Mouse (Mus musculus): Measurements from ENCODE around the gene Slc25a30.
"Not testable (repeated sequence)": the region's sequence is repeated elsewhere in the genome, so short reads cannot be mapped to it uniquely, and the experiment has no call there.

Slc25a30 gene

GRCm38 (mm10) chr14:75793110-75793509, 6.3 kb upstream of the Slc25a30 start:
- DNase-seq (ENCODE audit: extremely low read depth, low read depth) = no peak

- no peak for DNase-seq (ENCODE audit: extremely low read depth, low read depth)
Observed at GRCm38 (mm10) chr14:75791372-75791771, 4.5 kb upstream of the Slc25a30 start.

DNA sequence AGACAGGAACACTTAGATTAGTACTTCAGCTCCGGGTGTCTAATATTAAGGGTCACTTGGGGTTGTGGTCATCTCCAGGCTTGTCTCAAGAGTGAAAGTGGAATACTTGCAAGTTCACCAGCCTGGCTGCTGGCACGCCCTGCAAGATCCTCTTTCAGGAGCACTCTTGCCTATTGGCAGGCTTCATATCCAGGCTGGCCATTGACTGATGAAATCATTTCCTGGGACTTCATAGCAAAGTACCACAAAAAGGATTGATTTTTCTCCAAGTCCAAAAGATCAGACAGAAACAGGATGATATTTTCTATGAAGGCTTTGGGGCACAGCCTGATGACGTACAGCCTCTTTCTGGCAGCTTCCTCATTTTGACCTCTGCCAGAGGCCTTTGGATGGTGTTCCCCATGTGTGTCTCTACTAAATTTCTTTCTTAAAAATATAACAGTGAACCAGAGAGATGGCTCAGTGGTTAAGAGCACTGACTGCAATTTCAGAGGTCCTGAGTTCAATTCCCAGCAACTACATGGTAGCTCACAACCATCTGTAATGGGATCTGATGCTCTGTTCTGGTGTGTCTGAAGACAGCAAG, 3.7 kb upstream of the Slc25a30 start:
- DNase-seq (ENCODE audit: extremely low read depth, low read depth) = no peak

DNA sequence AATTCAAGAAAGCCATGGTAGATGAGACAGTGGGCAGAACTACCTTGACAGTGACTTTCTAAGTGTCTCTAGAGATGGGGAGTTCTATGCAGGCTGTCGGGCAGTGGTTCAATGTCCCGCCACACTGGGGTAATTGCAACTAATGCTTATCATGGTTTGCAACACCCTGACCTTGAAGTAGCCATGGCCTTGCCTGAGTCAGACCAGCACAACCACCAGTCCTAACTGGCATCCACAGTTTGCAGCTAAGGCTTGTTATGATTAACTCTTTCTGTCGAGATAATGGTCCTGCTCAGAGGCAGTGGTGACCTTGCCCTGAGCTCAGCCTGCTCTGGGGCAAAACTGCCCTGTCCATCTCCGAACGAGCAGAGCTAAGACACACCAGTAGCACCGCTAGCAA, 2.5 kb upstream of the Slc25a30 start:
- no peak for DNase-seq (ENCODE audit: extremely low read depth, low read depth)

DNA sequence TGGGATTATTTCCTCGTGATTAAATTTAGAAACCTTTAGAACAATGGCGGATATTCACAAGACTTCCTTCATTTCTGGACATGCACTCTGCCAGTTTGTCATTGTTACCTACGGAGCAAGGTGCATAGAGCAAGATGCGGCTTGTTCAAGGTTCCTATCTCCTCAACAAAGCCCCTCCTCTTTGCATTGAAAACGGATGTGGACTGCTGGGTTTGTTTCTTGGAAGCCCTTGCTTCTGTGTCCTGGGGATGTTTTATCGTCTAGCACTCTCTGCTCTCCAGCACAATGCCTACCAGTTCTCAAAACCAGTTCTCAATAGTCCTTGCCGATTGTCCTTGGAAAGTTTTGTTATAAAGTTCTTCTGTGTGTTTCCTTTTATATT, 948 bp upstream of the Slc25a30 start:
- peak; percentile 59 for DNase-seq (ENCODE audit: extremely low read depth, low read depth)

DNA sequence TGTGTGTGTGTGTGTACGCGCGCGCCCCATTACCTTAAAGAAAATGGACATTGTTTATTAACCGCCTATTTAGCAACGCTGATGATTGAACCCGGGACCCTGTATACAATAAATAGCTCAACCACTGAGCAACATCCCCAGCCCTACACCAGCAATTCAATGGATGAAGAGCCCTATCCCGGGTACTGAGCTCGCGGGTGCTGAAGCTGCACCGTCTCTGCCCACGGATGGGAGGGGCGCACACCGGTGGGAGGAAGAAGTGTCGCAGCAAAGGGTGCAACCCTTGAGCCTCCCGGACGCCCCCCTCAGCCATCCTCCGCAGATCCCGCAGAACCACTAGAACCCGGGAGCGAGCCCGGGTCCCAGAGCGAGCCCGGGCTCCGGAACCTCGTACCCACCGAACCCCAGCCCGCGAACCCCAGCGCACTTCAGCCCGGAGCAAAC, 391 bp downstream of the Slc25a30 start:
- DNase-seq (ENCODE audit: extremely low read depth, low read depth) = peak; percentile 35

DNA sequence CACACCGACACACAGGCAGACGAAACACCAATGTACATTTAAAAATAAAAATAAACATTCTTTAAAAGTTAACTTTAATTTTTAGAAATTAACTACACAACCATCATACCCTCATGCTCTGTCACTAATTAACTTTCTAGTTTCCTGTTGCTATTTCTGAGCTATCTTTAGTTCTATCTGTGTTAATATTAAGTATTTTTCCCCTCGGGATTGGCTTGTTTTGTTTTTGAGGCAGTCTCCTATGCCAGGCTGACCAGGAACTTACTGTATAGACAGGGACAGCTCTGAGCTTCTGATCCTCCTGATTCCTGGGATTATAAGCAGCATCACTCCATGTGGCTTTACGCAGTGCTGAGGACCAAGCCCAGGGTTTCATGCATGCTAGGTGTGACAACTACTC, 6.9 kb downstream of the Slc25a30 start:
- no peak for DNase-seq (ENCODE audit: extremely low read depth, low read depth)

DNA sequence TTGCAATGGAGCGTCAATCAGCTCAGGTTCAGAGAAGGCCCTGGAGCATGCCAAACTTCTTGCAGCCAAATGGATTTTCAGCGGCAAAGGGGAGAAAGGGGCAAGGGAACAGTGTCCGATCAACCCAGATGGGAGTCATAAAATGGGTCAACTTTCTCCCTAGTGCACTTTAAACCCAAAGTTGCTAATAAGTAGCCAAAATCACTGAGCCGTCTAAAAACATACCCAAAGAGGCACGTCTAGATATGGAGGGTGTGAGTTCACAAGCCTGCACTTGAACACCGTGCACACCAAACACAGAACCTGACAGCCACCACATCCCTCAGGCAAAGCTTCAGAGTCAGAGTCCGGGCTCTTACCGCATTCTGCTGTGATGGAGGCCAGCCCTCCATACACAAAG, 10.2 kb downstream of the Slc25a30 start:
- DNase-seq (ENCODE audit: extremely low read depth, low read depth) = no peak

DNA sequence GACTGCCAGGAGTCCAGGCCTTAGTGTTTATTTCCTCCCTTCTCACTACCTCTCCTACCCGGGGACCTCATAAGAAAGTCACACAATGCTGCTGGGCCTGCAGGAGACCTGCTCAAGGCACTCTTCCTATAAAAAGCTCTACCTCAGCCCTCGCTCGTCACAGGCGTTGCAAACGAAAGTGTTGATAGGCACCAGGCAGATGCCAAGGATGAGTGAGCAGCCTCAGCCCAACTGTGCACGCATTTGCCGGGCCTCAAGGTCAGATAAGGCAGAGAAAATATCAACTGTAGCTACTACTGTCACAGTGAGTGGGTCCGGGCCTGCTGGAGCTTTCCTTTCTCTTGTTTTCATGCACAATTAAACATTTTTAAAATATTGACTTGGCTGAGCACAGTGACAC, 13.4 kb downstream of the Slc25a30 start:
- no peak for DNase-seq (ENCODE audit: extremely low read depth, low read depth)

DNA sequence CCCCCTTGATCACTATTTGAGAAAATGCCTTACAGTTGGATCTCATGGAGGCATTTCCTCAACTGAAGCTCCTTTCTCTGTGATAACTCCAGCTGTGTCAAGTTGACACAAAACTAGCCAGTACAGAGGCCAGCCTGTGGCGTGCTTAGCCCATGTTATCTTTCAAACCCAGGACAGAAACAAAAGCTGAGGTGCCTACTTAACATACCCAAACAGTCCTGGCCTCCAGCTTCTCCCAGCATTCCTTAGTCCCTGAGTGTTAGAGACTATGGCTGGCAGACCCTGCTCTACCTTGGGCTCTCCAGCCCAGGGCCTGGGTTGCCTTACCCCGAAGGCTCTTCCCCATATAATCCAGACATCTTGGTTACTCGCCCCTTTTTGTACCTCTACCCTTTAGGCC, 14.4 kb downstream of the Slc25a30 start:
- not testable (repeated sequence) for DNase-seq (ENCODE audit: extremely low read depth, low read depth)

DNA sequence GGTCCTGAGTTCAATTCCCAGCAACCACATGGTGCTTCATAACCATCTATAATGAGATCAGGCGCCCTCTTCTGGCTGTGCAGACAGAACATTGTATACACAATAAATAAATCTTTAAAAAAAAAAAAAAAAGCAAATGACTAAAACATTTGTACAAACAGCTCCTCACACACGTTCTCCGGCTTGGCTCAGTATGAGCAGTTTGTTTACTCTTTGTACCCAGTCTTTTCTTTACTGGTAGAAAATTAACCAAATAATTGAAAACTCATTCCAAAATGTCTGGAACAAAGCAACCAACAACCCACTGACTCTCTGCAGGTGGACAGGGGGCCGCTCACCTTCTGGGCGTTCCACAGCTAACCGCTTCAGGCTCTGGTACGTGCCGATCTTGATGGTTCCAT, 15.7 kb downstream of the Slc25a30 start:
- no peak for DNase-seq (ENCODE audit: extremely low read depth, low read depth)

- no peak for DNase-seq (ENCODE audit: extremely low read depth, low read depth)
Observed at GRCm38 (mm10) chr14:75769334-75769733, 17.5 kb downstream of the Slc25a30 start.

DNA sequence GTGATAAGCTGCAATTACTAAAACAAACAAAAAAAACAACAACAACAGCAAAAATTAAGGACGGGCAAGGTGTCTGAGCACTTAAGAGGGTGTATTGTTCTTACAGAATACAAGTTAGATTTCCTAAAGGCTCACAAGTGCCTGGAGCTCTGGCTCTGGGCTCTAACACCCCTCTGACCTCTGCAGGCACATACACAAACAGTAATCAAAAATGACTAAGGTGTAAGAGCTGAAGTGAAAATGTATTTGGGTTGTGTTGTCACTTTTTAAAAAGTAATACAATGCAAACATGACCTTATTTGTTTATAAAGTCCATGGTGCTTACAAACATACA, 18.6 kb downstream of the Slc25a30 start:
- no peak for DNase-seq (ENCODE audit: extremely low read depth, low read depth)

DNA sequence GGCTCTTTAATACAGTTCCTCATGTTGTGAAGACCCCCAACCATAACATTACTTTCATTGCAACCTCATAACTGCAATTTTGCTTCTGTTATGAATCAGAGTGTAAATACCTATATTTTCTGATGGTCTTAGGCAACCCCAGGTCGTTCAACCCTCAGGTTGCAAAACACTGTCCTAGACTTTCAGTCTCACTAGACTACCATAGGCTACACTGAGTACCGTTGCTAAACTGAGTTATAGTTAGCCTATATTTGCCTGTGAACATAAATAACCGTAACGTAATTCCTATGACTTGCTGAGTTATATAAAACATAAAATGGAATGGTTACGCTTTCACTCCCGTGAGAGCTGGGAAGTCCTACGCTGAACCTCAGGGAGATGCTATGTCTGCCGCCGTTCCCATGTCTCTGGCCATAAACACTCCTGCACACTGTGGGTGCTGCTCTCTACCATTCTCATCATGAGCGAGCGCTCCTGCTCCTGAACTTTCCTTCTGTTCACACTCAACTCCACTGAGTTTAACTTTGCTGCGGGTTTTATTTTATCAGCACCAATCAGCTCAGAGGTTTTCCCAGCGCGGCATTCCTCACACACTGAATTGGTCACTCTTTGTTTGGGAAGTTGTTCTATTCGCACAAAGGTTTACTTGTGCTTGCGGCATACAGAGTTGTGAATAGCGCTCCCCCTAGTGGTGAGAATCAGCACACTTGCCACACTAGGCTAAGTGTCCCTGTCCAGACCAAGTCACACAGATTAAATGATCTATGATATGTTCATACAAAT, 19.2 kb downstream of the Slc25a30 start:
- peak; percentile 42 for DNase-seq (ENCODE audit: extremely low read depth, low read depth)

DNA sequence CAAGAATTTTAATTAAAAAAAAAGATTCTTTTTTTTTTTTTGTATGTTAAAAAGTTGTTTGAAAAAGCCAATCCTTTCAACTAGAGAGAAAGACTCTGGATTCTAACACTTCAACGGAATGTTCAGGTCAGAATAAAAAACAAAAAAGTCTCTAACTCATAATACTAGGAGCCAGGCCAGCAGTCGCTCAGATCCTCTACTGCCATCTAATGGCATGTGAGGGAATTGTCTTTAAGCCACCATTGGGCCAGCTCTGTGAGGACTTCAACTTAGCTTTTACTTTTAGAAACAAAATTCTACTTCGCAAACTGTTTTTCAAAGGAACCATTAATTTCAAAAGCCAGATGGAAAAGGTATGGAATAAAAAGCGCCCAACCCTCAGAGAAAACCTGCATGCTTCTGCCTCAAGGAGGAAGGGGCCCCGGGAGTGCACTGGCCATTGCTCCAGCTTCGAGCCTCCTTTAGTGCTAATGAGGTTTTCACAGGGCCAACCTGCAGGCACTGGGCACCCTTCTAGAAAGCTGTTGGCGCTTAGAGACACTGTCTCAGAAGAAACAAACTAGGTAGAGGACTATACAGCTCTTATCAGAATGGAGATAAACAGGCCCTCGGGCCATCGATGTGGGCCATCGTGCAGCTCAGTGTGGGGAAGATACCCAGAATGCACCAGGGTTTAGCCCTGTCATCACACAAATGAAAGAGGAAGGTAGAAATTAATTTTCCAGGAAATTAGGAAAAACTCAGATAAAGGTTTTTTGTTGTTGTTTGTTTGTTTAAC, 25.6 kb downstream of the Slc25a30 start:
- peak; percentile 43 for DNase-seq (ENCODE audit: extremely low read depth, low read depth)

DNA sequence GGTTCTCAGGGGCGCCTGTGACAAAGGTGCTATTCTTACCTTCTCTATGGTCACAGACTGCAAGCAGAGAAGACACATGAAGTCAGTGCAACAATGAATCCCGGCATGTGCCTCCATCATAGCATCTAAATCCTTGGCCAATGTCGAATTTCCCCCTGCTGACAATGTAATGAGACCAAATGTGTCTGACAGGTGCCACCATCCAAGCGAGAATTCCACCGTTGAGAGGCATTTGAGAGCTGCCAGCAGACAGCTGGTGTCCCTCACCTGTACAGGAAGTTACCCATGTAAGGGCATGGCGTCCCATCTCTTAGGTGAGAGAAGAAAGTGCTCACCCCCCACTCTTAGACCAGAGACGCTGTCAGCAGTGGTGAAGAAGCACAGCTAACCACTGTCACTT, 28.4 kb downstream of the Slc25a30 start:
- DNase-seq (ENCODE audit: extremely low read depth, low read depth) = no peak

DNA sequence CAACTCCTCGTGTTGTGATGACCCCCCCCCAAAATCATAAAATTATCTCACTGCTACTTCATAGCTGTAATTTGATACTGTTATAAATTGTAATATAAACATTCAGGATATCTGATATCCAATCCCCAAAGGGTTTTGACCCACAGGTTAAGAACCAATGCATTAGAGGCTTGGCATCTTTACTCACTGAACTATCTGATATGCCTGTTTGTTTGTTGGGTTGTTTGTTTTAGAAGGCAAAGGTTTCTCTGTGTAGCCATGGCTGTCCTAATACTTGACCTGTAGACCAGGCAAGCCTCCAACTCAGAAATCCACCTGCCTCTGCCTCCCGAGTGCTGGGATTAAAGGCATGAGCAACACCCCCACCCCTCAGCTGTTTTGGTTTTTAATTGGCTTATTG, 29.0 kb downstream of the Slc25a30 start:
- no peak for DNase-seq (ENCODE audit: extremely low read depth, low read depth)

DNA sequence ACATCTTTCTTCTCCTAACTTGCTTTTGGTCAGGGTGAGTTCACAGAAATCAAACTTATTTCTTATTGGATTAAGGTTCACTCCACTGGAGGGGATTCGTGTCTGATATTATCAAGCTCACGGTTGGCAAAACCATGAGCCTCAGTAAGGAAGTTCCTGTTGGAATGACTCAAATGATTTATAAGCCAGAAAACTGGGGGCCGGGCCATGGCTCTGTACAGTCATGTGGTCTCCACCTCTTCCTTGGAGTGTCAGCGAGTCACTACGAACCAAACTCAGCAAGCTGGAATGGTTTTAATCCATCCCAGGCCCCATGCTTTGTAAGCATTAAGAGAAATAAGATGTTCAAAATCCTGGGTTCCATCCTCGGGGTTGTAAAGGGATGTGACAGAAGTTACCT, 29.9 kb downstream of the Slc25a30 start:
- no peak for DNase-seq (ENCODE audit: extremely low read depth, low read depth)

DNA sequence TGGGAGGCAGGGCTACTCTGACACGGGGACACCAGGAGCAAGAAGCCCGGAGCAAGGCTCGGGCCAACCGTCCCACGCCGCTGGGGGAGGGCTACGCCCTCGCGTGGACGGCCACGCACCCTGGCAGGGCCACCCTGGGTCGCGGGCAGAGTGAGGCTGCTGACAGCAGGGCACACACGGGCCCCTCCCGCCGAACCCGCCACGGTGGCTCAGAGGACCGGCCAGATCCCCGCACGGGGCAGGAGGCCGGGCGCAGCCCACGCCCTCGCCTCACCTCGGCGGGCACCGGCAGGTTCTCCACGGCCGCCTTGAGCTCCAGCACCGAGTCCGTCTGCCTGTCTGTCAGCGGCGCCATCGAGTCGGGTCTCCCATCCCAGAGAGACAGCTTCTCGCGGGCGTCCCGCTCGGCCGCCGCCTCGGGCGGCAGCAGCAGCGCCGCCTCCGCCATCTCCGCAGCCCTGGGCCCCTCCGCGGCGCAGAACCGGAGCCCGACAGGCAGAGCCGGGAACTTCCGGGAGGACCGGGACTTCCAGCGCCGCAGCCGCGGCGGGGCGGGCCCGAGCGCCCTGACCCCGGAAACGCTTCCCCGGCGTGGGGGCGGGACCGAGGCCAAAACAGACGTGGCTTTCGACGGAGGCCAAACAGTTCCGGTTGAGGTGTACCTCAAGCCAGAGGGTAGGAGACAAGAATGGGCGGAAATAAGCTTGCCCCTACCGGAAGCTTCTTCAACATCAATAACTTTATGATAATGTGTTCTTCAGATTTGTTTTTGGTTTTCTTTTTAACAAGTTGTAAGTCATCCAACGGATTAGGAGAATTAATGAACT, 32.6 kb downstream of the Slc25a30 start, which contains the start of gene Cog3:
TSS of gene Cog3 (minus strand) at position 527 of the 827 bp plus-strand sequence.
- peak; percentile 87 for DNase-seq (ENCODE audit: extremely low read depth, low read depth)

- no peak for DNase-seq (ENCODE audit: extremely low read depth, low read depth)
Observed at GRCm38 (mm10) chr14:75753206-75753605, 33.6 kb downstream of the Slc25a30 start.

DNA sequence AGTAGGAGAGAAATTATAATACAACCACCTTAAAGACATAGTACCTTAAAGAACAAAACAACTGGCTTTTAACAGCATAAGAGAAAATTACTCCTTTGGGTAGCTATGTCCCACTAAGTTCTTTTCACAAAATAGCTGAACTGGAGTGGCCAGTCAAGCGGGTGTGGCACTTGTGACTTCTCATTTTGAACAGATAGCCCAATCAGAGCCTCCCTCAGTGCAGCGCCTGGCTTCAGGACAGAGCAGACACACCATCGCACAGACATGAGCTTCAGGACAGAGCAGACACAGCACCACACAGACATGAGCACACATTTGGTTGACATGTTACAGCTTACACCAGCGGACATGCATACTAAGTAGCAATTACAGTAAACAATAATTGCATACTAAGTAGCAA, 35.8 kb downstream of the Slc25a30 start:
- DNase-seq (ENCODE audit: extremely low read depth, low read depth) = peak; percentile 28

DNA sequence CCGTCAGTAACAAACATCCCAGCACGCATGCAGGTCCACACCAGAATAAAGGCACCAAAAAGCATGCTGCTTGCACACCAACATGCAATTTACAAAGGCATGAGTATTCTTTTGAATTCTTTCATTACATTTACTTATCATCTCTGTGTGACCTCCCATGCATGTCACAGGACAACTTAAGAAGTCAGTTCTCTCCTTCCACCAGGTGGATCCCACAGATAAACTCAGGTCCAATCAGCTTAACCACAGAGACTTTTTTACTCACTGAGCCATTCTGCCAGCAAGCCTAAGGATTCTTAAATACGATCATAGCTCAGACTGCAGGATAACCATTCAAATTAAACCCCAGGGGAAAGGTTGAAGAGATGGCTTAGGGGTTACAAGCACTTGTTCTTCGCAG, 37.7 kb downstream of the Slc25a30 start:
- no peak for DNase-seq (ENCODE audit: extremely low read depth, low read depth)
